Mouse (Mus musculus) liver, embryonic 14.5 days (tissue): ENCODE measurements at regions not wholly inside any gene's neighbourhood (a gene's known extent, or its start where the extent isn't known, plus 50 kb on each side); places are given as distances from the start of the nearest gene placed in this dataset.

Source experiments
- CTCF ChIP-seq: IDR thresholded peaks from 2 replicates; pipeline ENCODE4 v1.5.1; 2016; ENCODE audit warnings: antibody characterized with exemption, low read depth, control low read depth
- EP300 ChIP-seq: IDR thresholded peaks from 2 replicates; pipeline ENCODE4 v1.6.1; 2016; ENCODE audit warnings: antibody characterized with exemption, low read depth

- TF ChIP-seq EP300 (no peak), CTCF (no peak)
Observed at GRCm38 (mm10) chr6:49987141-49987540, 122.9 kb upstream of the Mpp6 start.
